Mouse (Mus musculus) hindbrain, embryonic 15.5 days (tissue): ENCODE measurements around the gene Gm20924. TPM values are rescaled to one million over a fixed set of nuclear protein-coding genes. Genes with fewer than 3 reads are reported as not detected.
"Not testable (repeated sequence)": the region's sequence is repeated elsewhere in the genome, so short reads cannot be mapped to it uniquely, and the experiment has no call there.

Source experiments
- ATAC-seq: fragments of 200-750 bp; cut with Nextera tagmentation; 2 replicates; pipeline ENCODE4 v1.8.0; 2017; ENCODE audit warnings: low read depth, moderate number of reproducible peaks, moderate TSS enrichment; ENCODE audit not compliant: low FRiP score
- H3K27ac ChIP-seq: fragments of 300-500 bp; sonication (generic); replicated peaks from 2 replicates; pipeline ENCODE4 v1.5.1; 2015; ENCODE audit warnings: mild to moderate bottlenecking, inconsistent platforms
- H3K27me3 ChIP-seq: fragments of 300-500 bp; sonication (generic); 2 replicates; pipeline ENCODE4 v1.6.1; 2015; ENCODE audit warnings: control low read depth, inconsistent platforms
- H3K36me3 ChIP-seq: fragments of 300-500 bp; sonication (generic); 2 replicates; pipeline ENCODE4 v1.6.1; 2015; ENCODE audit warnings: control low read depth, inconsistent platforms
- H3K4me1 ChIP-seq: fragments of 300-500 bp; sonication (generic); replicated peaks from 2 replicates; pipeline ENCODE4 v1.6.1; 2015; ENCODE audit warnings: control low read depth, inconsistent platforms
- H3K4me2 ChIP-seq: fragments of 300-500 bp; sonication (generic); 2 replicates; pipeline ENCODE4 v1.6.1; 2015; ENCODE audit warnings: moderate library complexity, mild to moderate bottlenecking, inconsistent platforms
- H3K4me3 ChIP-seq: fragments of 300-500 bp; sonication (generic); 2 replicates; pipeline ENCODE4 v1.5.1; 2015; ENCODE audit warnings: mild to moderate bottlenecking, inconsistent platforms
- H3K9ac ChIP-seq: fragments of 300-500 bp; sonication (generic); 2 replicates; pipeline ENCODE4 v1.6.1; 2015; ENCODE audit warnings: inconsistent platforms
- H3K9me3 ChIP-seq: fragments of 300-500 bp; sonication (generic); 2 replicates; pipeline ENCODE4 v1.6.1; 2016; ENCODE audit warnings: control low read depth, inconsistent platforms
- WGBS: fragments of 180-500 bp; shearing (Covaris S2); methylation state at CpG from one replicate; pipeline ENCODE4 v1.1.7; 2015; 5-methylcytosine and 5-hydroxymethylcytosine counted together
- polyA plus RNA-seq: library from polyadenylated mRNA; unstranded; fragments of >200 nt; fragmentation: Nextera tagmentation; extraction: Ambion mirVana; gene quantifications from 2 replicates; pipeline ENCODE4 v1.2.1, GENCODE M21; 2015

Gene Gm20924
- polyA plus RNA-seq, result not detected in 2 replicates

- not testable (repeated sequence) for H3K27me3 ChIP-seq, H3K4me1 ChIP-seq, H3K4me3 ChIP-seq, H3K9me3 ChIP-seq, H3K4me2 ChIP-seq, H3K27ac ChIP-seq, H3K36me3 ChIP-seq, H3K9ac ChIP-seq, ATAC-seq
- WGBS, result no CpG with 5 or more reads among the region's 4 CpGs
Measured at GRCm38 (mm10) chrY:65207427-65207826, at the start of gene Gm20924. Gene Gm20924, minus strand, starts transcription at chrY:65207527.

Other genes starting within 250 kb of the Gm20924 start
- gene Gm20736, start 170.2 kb upstream of the Gm20924 start, polyA plus RNA-seq, result not detected in 2 replicates